Mouse (Mus musculus) gastrocnemius, postnatal 36 days (tissue): ENCODE results near the gene Cgas. TPM values are rescaled to one million over a fixed set of nuclear protein-coding genes. Genes with fewer than 3 reads are reported as not detected.
"Not testable (repeated sequence)": the region's sequence is repeated elsewhere in the genome, so short reads cannot be mapped to it uniquely, and the experiment has no call there.

Experiments
- DNase-seq, 2 experiments: peaks; one replicate each; pipeline ENCODE4 v3.0.0; 2022
- intact Hi-C: fragments of 180-260 bp; cut with DNase I; formaldehyde crosslinking; loops from one replicate; pipeline ENCODE4 v1.15.1; 2025
- long read RNA-seq, 2 experiments: library from polyadenylated mRNA; stranded (forward); transcript quantifications; one replicate each; pipeline ENCODE4 v2.0.0; 2021
- total RNA-seq, 2 experiments: library from RNA; stranded (reverse); gene quantifications; 2 replicates each; pipeline ENCODE4 v1.2.3; 2021

Gene Cgas
- under 1 TPM in 1 of 2 experiments, not detected in 1; 0.17 TPM for total RNA-seq
- long read RNA-seq, experiment 1, result 0 reads
- long read RNA-seq, experiment 2, partial matches to known transcripts, result 0 of 1 reads
- long read RNA-seq, experiment 2, other reads (novel, unspliced or antisense), result 1 of 1 reads

DNA sequence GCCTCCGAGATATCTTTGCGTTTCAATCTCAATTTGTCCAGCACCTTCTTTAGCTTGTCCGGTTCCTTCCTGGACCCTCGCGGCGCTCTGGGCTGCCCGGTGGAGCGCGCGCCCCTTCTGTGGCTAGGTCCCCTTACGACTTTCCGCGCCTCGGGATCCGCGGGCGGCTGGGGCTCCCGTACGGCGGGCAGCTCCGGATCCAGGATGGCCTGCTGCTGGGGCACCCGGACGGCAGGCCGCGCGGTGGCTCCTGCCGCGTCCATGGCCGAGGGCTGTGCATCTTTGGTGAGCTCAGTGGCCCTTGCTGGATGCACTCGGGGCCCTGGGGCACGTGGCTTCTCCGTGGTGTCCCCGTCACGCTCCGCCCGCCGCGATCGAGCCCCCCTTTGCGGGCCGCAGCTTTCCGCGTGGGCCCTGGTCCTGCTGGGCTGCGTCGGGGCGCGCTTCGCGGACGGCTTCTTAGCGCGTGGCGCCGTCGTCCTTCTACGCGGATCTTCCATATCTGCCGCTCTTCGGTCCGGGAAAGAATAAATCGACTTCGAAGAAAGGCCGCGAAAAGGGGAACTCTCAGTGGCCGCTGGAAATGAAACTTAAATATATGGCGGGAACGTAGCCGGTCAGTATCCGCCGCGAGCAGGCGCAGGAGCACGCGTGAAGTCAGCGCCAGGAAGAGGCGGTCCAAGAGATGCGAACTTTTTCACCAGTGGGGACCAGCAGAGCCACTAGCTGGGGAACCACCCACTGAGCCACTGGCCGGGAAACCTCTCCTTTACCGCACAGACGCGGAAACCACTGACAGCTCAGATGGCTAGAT, at the start of gene Cgas:
Gene Cgas (minus strand): TSS at position 659 of the 814 bp plus-strand sequence.
- peak; percentile 50 to 54 for DNase-seq
- intact Hi-C loops, result no loop called here

DNA sequence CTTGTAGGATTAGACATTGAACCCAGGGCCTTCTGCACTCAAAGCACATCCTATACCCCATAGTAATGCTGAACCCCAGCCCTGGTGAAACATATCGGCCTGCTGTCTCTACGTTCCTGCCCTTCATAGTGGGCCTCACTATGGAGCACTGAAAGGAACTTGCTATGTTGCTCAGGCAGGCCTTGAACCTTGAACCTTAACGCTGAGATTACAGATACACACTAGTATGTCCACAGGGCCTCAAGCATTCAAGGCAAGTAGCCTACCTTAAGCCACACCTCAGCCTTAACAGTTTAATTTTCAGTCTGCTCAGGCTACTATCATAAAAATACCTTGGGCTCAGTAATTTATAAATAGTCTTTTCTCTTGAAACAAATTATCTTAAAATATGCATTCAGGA, 49.2 kb upstream of the Cgas start:
- no peak for DNase-seq
- intact Hi-C loops, result no loop called here

DNA sequence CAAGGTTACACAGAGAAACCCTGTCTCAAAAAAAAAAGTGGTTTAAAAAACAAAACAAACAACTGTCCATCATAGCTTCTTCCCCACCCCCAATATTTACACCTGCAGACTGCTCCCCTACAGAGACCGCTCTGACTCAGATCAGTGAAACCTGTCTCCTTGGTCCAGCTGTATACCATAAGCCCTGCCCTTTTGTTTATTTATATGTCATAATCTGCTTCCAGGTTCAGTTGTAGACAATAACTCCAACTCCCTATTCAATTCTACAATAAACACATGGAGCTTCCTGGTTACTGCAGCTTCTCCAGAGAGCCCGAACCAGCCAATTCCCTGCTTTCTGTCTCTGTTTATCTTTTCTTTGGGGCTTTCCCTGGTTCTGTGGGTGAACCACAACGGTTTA, 48.1 kb upstream of the Cgas start:
- DNase-seq, result no peak
- intact Hi-C loops, result no loop called here

DNA sequence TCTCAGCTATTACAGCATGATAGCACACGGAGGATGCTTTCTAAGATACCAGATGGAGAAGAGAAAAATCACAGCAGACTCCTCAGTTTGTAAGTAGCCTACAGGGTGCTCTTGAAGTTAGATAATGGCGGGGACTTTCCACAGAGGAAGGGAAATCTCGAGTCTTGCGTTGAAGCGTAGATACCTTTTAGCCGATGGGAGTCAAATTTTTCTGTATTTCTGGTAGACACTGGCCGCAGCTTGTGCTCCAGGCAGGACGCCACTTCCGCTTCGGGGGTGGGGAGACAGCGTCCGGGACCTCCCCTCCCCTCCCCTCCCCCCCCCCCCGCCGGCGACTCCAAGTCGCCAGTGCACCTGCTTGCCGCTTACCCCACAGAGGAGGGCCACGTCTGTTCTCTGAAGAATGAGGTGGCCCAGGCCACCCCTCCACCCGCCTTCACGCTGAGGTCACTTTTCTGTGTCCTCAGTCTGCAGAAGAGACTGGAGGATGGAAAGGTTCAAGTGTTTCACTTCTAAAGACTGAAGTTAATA, 45.9 kb upstream of the Cgas start, which contains the start of gene Eef1a1:
Gene Eef1a1 (minus strand): TSS at position 262 of the 531 bp plus-strand sequence.
- intact Hi-C loops, result loop anchor here (1.0 kb wide), 1 partner anchor 23 kb away; no protein-coding TSS in a partner anchor
- peak; percentile 31 to 42 for DNase-seq

DNA sequence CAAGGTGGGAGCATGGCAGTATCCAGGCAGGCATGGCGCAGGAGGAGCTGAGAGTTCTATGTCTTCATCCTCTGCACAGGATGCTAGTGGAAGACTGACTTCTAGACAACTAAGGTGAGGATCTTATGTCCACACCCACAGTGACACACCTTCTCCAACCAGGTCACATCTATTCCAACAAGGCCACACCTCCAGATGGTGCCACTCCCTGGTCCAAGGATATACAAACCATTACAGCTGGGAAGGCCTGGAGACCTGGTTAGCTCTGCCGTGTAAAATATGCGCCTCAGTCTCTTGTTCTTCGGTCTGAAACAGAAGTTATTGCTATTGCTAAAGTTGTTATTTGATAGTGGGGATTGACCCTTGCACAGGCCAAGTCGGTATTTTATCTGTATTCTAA, 45.0 kb upstream of the Cgas start:
- intact Hi-C loops, DNase-seq: not testable (repeated sequence)

DNA sequence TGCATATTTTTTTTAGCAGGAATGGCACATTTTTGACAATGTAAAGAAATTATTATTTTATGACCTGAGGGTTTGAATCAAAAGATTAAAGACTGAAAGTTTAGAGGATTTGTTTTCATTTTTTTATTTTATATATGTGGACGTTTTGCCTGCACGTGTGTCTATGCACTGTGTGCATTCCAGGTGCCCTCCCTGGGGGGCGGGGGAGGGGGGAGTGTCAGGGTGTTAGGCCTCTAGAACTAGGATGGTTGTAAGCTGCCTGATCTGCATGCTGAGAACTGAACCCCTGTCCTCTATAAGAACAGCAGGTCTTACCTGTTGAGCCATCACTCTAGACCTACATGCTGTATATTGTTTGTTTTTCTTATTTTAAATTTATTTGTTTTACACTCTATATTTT, 41.6 kb upstream of the Cgas start:
- no peak for DNase-seq
- intact Hi-C loops, result no loop called here

DNA sequence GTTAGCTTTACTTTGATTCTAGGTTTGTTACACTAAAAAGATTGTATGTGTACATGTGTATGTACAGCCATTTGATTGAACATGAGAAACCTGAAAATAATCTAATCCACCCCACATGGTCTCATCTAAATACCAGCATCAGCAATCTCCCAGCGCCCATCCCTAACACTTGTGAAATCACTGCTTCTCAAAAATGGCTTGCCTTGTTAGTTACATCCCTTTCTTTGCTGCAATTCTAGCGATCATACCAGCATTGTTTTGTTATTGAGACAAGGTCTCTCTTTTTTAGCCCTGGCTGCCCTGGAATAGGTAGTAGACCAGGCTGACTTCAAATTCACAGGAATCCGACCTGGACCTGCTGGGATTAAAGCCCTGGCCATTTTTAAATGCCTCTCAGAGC, 39.3 kb upstream of the Cgas start:
- intact Hi-C loops, result no loop called here
- no peak for DNase-seq

DNA sequence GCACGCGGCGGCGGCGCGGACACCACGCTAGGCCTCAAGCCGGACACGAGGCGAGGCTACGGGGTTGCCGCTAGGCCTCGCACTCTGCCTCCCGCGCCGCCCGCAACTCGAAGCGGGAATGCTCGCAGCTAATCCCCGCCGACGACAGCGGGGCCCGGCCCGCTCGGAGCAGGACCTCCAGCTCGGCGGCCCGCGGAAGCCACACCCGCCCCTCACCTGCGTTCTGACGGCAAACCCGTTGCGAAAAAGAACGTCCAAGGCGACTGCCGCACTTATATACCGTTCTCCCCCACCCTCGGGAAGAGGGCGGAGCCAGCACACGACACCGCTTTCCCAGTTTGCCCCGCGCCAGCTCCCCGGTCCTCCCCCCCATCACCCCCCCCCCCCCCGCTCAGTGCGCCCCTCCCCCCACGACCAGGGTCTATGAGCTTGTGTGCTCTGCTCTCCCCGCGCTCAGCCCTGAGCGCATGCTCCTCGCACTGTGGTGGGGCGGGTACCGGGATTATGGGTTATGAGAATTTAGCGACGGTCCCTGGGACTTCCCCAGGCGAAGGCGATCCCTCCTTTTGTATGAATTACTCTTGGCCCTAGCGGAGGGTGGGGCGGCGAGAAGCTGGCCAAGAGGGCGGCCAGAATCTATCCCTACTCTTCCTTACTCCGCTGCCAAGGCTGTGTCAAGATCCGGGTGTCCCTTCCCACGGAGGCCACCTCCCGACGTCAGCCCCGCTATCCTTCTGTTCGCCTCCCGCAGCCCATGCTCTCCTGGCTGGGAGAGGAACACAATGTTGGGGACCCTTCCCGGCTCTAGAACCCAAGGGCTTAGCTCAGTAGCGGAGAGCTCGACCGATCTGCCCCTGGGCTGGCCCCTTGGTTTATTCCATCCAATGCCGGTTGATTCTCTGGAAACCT, 38.6 kb upstream of the Cgas start:
- intact Hi-C loops, result no loop called here
- peak; percentile 90 to 91 for DNase-seq

DNA sequence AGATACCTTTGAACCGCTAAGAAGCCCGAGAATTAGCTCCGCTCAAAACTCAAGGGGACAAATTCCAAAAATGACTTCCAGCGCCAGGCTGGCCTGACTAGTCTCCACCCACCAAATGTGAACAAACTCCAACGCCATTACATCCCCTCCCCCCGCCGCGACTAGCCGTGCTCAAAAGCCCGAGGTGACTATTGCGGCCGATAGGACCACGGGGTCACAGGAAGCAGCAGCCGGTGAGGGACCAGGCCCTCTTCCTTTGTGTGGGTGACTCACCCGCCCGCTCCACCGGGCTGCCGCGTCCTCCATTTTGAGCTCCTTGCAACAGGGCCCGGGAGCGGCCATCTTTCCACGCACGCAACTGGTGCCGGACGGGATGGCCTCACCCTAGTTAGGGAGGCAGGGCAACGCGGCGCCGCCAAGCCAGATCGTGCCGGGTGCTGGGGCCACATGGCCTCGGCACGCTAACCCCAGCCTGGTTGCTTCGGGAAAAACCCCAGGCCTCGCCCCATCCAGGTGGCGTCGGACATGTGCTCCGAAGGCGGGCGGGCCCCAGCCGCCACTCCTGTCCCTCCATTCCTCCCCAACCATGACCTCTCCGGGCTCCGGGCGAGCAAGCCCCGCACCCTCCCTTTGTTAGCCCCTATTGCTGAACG, 37.8 kb upstream of the Cgas start:
- peak; percentile 53 to 69 for DNase-seq
- intact Hi-C loops, result no loop called here

DNA sequence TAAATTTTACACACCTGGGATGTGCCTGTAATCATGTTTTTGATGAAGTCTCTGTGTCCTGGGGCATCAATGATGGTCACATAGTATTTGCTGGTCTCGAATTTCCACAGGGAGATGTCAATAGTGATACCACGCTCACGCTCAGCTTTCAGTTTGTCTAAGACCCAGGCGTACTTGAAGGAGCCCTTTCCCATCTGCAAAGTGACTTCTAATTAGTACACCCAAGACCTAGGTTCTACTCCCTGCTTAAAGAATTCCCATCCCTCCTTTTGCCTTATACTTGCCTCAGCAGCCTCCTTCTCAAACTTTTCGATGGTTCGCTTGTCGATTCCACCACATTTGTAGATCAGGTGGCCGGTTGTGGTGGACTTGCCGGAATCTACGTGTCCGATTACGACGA, 37.2 kb upstream of the Cgas start:
- DNase-seq, intact Hi-C loops: not testable (repeated sequence)

DNA sequence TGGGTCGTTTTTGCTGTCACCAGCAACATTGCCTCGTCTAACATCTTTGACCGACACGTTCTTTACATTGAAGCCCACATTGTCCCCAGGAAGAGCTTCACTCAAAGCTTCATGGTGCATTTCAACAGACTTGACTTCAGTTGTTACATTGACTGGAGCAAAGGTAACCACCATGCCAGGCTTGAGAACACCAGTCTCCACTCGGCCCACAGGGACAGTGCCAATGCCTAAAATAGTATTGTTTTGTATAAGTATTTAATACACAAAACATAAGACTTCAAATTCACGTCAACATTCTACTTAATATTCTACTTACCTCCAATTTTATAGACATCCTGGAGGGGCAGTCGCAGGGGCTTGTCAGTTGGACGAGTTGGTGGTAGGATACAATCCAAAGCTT, 36.3 kb upstream of the Cgas start:
- intact Hi-C loops, result loop anchor here (5.0 to 10.0 kb wide), 2 partner anchors 45 to 73 kb away; no protein-coding TSS in a partner anchor
- DNase-seq, result not testable (repeated sequence)

DNA sequence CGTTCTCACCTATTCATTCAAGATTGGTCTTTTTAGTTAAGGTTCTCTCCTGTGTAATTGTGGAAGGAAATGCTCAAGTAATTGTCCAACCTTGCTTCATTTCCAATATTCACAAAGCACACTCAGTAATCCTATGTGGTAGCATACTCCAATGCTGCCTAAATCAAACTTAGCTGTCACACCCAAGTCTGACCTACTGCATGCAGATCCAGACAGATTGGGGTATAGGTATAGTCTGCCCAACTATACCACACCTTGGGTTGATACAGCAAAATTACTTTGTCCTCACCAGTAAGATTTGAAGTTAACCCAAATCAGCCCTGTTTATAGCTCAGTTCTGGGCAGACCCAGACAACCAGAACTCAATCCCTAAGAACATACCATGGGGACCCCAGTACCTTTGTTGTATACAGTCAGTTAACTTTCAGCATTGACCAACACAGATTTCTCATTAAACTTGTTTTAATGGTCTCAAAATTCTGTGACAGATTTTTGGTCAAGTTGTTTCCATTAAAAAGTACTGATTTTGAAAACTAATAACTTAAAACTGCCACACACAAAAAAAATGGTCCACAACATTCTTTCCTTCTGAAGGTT, 35.1 kb upstream of the Cgas start:
- DNase-seq, result not testable (repeated sequence)
- intact Hi-C loops, result loop anchor here (5.0 to 10.0 kb wide), 2 partner anchors 47 to 74 kb away; no protein-coding TSS in a partner anchor

DNA sequence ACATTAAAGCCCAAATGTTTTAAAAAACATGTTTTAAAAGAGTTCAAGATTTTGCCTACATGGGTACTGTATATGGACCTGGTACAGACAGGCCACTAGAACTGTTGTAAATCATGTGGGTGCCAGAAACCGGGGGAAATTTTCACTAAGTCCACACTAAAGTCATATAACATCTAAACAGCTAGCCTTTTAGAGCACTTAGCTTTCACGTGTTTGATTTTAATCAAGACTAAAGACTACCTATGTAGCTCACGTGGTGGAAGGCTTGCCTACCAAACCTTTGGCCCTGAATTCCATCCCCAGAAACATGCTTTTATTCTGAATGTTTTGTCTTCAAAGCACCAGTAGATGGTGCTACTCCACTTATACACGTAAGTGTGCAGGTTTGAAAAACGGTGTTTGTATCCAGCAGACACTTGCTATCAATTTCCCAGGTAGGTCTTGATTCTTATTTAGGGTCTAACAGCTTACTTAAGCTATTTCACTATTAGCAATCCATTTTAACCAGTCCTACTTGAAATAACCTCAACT, 34.0 kb upstream of the Cgas start:
- intact Hi-C loops, result loop anchor here (5.0 to 10.0 kb wide), 2 partner anchors 48 to 75 kb away; no protein-coding TSS in a partner anchor
- no peak for DNase-seq

DNA sequence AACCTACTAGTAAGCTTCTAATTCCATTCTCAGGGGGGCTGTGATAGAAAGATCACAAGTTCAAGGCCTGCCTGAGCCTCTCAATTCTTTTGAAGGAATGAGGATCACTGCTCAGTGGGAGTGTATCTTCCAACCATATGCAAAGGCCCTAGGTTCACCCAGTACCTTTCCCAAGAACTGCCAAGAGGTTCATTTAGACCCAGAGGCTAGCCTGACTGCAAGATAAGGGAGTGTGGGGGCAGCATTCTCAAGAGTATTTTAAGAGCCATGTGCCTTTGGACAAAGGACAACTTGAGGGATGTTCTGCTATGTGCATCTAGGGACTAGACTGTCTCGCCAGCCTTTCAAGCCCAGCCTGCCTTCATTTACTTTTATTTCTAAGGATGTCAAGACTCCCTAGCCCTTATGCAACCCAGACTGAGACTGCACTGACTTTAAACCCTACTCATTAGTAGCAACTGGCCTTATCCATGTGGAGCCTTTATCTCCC, 33.5 kb upstream of the Cgas start:
- DNase-seq, result no peak
- intact Hi-C loops, result loop anchor here (5.0 to 10.0 kb wide), 2 partner anchors 48 to 76 kb away; no protein-coding TSS in a partner anchor

DNA sequence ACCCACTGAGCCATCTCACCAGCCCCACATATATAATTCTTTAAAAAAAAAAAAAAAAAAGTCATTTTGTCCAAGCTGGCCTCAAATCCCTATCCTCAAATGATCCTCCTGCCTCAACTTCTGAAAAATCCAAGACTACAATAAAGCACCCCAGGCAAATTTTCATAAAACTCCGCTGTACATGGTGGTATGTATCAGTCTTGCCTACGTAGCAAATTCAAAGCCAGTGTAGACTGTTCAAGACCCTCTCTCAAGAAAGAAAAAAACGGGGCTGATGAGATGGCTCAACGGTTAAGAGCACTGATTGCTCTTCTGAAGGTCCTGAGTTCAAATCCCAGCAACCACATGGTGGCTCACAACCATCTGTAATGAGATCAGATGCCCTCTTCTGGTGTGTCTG, 32.8 kb upstream of the Cgas start:
- no peak for DNase-seq
- intact Hi-C loops, result loop anchor here (5.0 to 10.0 kb wide), 2 partner anchors 49 to 76 kb away; no protein-coding TSS in a partner anchor

DNA sequence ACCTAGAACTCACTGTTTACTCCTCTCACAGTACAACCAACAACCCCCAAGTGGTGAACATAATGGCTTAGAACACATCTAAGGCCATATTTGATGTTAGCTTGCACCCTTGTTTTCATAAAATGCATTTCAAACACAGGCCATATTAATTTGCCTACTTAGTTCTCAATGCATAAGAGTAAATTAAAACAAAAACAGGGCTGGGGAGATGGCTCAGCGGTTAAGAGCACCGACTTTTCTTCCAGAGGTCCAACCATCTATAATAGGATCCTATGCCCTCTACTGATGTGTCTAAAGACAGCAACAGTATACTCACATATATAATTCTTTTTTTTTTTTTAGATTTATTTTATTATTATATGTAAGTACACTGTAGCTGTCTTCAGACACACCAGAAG, 32.3 kb upstream of the Cgas start:
- intact Hi-C loops, result loop anchor here (5.0 to 10.0 kb wide), 2 partner anchors 49 to 77 kb away; no protein-coding TSS in a partner anchor
- DNase-seq, result no peak

DNA sequence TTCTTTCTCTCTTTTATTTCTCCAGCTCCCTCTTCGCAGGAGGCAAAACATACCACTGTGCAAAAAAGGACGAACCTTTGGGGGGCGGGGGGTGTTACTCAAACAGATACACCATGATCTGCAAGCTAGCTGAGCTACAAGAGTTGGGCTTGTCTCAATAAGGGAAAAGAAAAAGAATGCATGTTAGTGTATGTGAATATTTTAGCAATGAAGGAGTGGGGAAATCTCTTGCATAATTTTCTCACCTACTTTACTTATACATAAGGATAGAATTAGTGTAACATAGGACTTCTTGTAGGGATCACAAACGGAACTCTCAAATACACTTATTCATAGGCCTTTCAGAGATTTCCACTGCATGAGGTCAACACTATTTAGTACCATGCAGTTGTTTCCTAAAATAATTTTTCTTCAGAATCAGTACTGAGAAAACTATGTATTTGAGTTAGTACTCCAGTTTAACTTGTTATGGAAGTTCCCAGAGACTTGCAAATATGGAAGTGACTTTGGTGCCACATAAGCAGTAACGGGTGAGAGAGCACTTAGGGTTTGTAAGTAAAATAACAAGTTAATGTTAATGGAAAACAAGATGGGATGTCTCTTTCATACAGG, 31.8 kb upstream of the Cgas start:
- intact Hi-C loops, result loop anchor here (5.0 to 10.0 kb wide), 2 partner anchors 50 to 77 kb away; no protein-coding TSS in a partner anchor
- DNase-seq, result no peak

DNA sequence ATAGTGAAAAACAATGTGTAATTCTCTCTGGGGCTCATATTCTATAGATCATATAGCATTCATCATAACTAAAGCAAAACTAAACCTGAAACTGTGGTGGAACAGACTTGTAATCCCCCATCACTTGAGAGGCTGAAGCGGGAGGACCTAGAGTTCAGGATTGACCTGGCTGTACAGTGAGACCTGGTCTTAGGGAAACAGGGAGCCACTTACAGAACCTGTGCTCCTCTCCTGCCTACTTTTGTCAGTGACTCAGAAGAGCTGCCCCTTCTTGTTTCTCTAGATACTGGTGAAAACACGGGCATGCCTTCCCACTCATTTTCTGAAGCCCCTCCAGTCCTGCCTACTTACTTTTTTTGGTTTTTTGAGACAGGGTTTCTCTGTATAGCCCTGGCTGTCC, 31.2 kb upstream of the Cgas start:
- intact Hi-C loops, result loop anchor here (10.0 kb wide), 1 partner anchor 51 kb away; no protein-coding TSS in a partner anchor
- DNase-seq, result no peak
